Mouse (Mus musculus) forebrain, embryonic 12.5 days (tissue): ENCODE measurements around the gene Ppm1j. TPM values are rescaled to one million over a fixed set of nuclear protein-coding genes. Genes with fewer than 3 reads are reported as not detected.
"Not testable (repeated sequence)": the region's sequence is repeated elsewhere in the genome, so short reads cannot be mapped to it uniquely, and the experiment has no call there.

ENCODE experiments used
- ATAC-seq: fragments of 200-750 bp; cut with Nextera tagmentation; 2 replicates; pipeline ENCODE4 v1.8.0; 2017; ENCODE audit warnings: moderate TSS enrichment; ENCODE audit not compliant: low FRiP score
- H3K27ac ChIP-seq: fragments of 300-500 bp; sonication (generic); 2 replicates; pipeline ENCODE4 v1.5.1; 2016; ENCODE audit warnings: mild to moderate bottlenecking
- H3K27me3 ChIP-seq: fragments of 300-500 bp; sonication (generic); 2 replicates; pipeline ENCODE4 v1.6.1; 2016; ENCODE audit warnings: mild to moderate bottlenecking
- H3K36me3 ChIP-seq: fragments of 300-500 bp; sonication (generic); replicated peaks from 2 replicates; pipeline ENCODE4 v1.6.1; 2016; ENCODE audit warnings: mild to moderate bottlenecking
- H3K4me1 ChIP-seq: fragments of 300-500 bp; sonication (generic); 2 replicates; pipeline ENCODE4 v1.6.1; 2016
- H3K4me2 ChIP-seq: fragments of 300-500 bp; sonication (generic); 2 replicates; pipeline ENCODE4 v1.6.1; 2016; ENCODE audit warnings: mild to moderate bottlenecking, moderate library complexity
- H3K4me3 ChIP-seq: fragments of 300-500 bp; sonication (generic); replicated peaks from 2 replicates; pipeline ENCODE4 v1.5.1; 2016; ENCODE audit warnings: mild to moderate bottlenecking
- H3K9ac ChIP-seq: fragments of 300-500 bp; sonication (generic); 2 replicates; pipeline ENCODE4 v1.6.1; 2016; ENCODE audit warnings: mild to moderate bottlenecking
- H3K9me3 ChIP-seq: fragments of 300-500 bp; sonication (generic); 2 replicates; pipeline ENCODE4 v1.6.1; 2016
- WGBS: fragments of 180-500 bp; shearing (Covaris S2); methylation state at CpG from one replicate; pipeline ENCODE4 v1.1.7; 2016; 5-methylcytosine and 5-hydroxymethylcytosine counted together
- polyA plus RNA-seq: library from polyadenylated mRNA; unstranded; fragments of >200 nt; fragmentation: Nextera tagmentation; extraction: Ambion mirVana; gene quantifications from 2 replicates; pipeline ENCODE4 v1.2.1, GENCODE M21; 2016

Gene Ppm1j
- polyA plus RNA-seq, 1 experiment from 2014 or later: 1.0 TPM

DNA sequence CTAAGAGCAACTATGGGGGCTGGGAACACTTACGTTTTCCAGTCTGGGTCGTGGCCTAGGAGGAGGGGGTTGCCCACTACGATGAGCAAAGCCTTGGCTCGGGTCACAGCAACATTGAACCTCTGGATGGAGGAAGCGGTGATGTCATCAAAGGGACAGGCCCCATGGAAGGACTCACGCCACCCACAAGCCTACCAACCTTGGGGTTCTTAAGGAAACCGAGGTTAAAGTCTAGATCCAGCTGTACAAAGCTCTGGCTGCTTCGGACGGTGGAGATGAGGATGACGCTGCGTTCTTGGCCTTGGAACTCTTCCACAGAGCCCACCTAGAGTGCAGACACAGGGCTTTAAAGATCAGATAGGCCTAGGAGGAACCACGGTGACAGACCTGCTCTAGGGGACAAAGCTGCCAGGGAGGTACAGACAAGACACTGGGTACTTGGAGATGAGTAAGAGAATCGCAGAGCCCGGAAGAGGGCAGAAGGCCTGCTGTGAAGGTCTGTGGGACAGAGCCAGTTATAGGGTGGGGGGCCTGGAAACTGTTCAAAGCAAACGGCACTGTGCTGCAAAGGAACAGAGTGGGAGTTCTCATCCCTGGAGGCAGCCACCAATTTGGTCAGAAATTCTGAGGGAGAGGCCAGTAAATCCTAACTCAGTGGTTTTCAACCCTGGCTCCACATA, 14.9 kb downstream of the Ppm1j start:
- Histone ChIP-seq H3K4me2 (no peak overlapping the region), H3K27me3 (no peaks in the 10 kb centered on the region), H3K9me3 (no peaks in the 10 kb centered on the region), H3K9ac (no peak overlapping the region), H3K27ac (peak overlapping the region; percentile 50), H3K4me3 (no peak overlapping the region), H3K4me1 (peaks cover 40% of the 10 kb centered on the region), H3K36me3 (peaks cover 47% of the 10 kb centered on the region)
- WGBS: 78% methylated on average over 15 of the region's 15 CpGs
- ATAC-seq: no peak

DNA sequence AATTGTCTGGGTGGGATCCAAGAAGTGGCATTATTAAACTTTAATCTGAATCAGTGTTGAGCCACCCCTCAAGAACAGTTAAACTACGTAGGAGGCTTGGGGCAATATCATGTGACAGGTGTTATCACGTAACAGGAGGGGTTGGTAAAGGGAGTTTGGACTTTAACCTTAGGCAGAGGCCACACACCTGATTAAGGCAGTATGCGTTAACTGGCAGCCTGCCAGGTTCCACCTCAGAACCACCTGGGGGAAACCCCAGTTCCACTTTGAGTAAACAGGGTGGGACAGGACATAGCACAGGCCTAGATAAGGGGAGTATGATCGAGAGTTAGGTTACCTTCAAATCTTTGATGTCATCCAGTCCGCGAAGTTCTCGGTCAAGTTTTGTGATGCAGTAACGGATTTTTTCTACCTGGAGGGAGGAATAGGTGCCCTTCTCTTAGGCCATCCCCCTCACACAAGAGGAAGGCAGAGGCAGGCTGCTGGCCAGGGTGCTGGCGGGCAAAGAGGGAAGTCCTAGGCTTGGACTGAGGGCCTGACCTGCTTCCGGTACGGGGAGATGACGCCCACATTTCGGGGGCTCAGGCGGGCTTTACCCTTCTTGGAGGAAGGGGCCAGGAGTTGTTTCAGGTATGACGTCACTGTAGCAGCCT, 15.7 kb downstream of the Ppm1j start:
- peaks cover 35% of the 10 kb centered on the region for H3K4me1 ChIP-seq
- no peak overlapping the region for H3K4me3 ChIP-seq
- H3K36me3 ChIP-seq: peaks cover 54% of the 10 kb centered on the region
- WGBS: 83% methylated on average over 15 of the region's 15 CpGs
- no peak overlapping the region for H3K9ac ChIP-seq
- H3K27ac ChIP-seq: 0 out of 2 replicates have a peak overlapping the region, but pooled peaks have one; percentile 50
- H3K4me2 ChIP-seq: no peak overlapping the region
- H3K27me3 ChIP-seq: no peaks in the 10 kb centered on the region
- no peak for ATAC-seq
- no peaks in the 10 kb centered on the region for H3K9me3 ChIP-seq

DNA sequence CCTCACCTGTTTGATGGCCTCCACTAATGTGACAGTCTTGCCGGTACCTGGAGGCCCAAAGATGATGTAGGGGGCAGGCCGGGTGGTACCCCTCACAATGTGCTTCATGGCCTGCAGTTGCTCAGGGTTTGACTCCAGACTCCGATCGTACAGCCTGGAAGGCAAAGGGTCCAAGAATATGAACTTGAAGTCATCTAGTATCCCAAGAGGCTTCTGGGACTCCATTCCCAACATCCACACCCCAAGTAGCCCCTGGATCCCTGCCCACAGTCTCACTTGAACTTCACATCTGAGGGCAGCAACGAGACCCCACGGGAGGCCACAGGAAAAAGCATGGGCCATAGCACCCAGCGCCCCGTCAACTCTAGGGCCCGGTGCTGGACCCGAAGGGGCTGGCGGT, 19.8 kb downstream of the Ppm1j start:
- H3K4me2 ChIP-seq: no peak overlapping the region
- H3K4me1 ChIP-seq: peaks cover 9% of the 10 kb centered on the region
- no peaks in the 10 kb centered on the region for H3K27me3 ChIP-seq
- no peaks in the 10 kb centered on the region for H3K9me3 ChIP-seq
- no peak overlapping the region for H3K9ac ChIP-seq
- 95% methylated on average over 11 of the region's 11 CpGs for WGBS
- ATAC-seq: no peak
- H3K36me3 ChIP-seq: peaks cover 51% of the 10 kb centered on the region
- H3K27ac ChIP-seq: no peak overlapping the region
- H3K4me3 ChIP-seq: no peak overlapping the region

DNA sequence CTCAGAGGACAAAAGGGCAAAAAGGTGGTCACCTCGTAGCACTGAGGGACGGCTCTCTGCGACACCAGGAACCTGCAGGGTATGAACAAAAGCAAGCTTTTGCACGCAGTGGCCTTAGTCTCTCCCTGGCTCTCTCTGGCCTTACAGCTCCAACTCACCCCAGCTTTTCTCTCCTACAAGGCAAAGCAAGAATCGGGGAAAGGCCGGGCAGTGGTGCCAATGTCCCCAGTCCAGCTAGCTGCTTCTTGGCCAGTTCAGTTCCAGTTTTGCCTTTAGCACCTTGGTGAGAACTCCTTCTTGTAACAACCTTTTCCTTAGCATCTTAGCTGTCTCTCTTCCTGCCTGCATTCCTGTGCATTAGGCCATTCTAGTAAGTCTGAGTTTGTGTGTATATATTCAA, 20.6 kb downstream of the Ppm1j start:
- 87% methylated on average over 6 of the region's 6 CpGs for WGBS
- H3K36me3 ChIP-seq: peaks cover 44% of the 10 kb centered on the region
- no peak overlapping the region for H3K27ac ChIP-seq
- no peak for ATAC-seq
- no peak overlapping the region for H3K4me3 ChIP-seq
- H3K9me3 ChIP-seq: no peaks in the 10 kb centered on the region
- no peaks in the 10 kb centered on the region for H3K27me3 ChIP-seq
- no peak overlapping the region for H3K4me2 ChIP-seq
- 0 out of 2 replicates have a peak, but pooled peaks cover under 1% of the 10 kb centered on the region for H3K4me1 ChIP-seq
- no peak overlapping the region for H3K9ac ChIP-seq

DNA sequence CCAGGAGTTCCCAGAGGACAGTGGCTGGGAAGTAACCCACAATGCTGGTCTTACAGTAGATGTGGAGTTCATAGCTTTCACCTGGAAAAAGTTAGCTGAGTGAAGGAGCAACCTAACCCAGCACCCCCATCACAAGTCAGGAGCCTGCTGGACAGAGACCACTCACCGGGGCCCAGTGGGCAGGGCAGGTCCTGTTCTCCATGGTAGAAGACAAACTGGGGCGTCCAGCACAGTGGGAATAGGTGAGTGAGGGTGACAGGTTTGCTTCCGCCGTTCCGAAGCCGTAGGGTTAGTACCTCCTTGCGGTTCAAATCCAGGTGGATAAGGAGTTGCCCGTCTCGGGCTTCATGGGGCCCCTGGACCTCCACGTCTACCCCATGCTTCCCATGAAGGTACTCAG, 23.5 kb downstream of the Ppm1j start:
- WGBS: 94% methylated on average over 10 of the region's 10 CpGs
- Histone ChIP-seq H3K4me3 (no peak overlapping the region), H3K9me3 (no peaks in the 10 kb centered on the region), H3K4me2 (no peak overlapping the region), H3K36me3 (peaks cover 27% of the 10 kb centered on the region), H3K27ac (no peak overlapping the region), H3K9ac (no peak overlapping the region), H3K27me3 (no peaks in the 10 kb centered on the region), H3K4me1 (no peaks in the 10 kb centered on the region)
- no peak for ATAC-seq

DNA sequence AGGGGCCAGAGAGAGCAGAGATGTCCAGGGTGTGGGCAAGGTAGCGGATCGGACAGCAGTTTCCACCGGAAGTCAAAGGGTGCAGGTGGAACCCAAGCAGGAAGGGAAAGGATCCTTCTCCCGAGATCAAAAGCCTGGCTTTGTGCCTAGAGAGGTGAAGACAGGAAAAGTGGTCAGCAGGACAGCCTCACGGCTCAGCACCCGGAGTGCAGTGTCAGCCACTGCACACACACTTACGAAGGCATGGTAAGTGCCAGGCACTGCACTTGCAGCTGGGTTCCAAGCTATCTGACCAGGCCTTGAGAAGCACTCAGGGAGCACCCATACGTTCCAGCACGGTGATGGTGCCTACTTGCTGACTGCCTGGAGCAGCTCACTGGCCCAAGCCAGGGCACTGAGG, 24.7 kb downstream of the Ppm1j start:
- Histone ChIP-seq H3K4me2 (no peak overlapping the region), H3K36me3 (peaks cover 16% of the 10 kb centered on the region; the same call in 1 of the 2 replicates), H3K27ac (no peak overlapping the region), H3K27me3 (no peaks in the 10 kb centered on the region), H3K4me1 (no peaks in the 10 kb centered on the region), H3K9me3 (no peaks in the 10 kb centered on the region), H3K4me3 (no peak overlapping the region), H3K9ac (no peak overlapping the region)
- no peak for ATAC-seq
- WGBS: 85% methylated on average over 9 of the region's 9 CpGs

DNA sequence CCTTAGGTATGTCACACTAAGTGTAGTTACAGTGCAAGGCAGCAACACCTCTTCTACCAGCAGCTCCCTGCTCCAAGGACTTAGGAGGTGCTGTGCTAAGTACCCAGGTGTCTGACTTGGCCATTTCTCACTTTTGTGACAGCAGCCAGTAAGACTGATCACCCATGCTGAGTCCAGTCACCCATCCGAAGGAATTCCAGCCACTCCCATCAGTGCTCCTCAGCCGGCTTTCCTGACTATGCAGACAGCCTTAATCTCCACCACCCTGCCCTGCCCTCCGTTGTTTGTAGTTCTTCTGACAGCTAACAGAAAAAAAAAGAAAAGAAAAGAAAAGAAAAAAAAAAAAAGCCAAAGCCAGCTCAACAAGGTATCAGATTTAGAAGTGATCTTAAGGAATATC, 30.9 kb downstream of the Ppm1j start:
- no peak overlapping the region for H3K4me2 ChIP-seq
- 15% methylated on average over 3 of the region's 3 CpGs for WGBS
- no peaks in the 10 kb centered on the region for H3K9me3 ChIP-seq
- H3K27ac ChIP-seq: no peak overlapping the region
- peaks cover 2% of the 10 kb centered on the region; the same call in 1 of the 2 replicates for H3K4me1 ChIP-seq
- no peak for ATAC-seq
- H3K4me3 ChIP-seq: no peak overlapping the region
- H3K36me3 ChIP-seq: no peaks in the 10 kb centered on the region
- no peaks in the 10 kb centered on the region for H3K27me3 ChIP-seq
- H3K9ac ChIP-seq: no peak overlapping the region

DNA sequence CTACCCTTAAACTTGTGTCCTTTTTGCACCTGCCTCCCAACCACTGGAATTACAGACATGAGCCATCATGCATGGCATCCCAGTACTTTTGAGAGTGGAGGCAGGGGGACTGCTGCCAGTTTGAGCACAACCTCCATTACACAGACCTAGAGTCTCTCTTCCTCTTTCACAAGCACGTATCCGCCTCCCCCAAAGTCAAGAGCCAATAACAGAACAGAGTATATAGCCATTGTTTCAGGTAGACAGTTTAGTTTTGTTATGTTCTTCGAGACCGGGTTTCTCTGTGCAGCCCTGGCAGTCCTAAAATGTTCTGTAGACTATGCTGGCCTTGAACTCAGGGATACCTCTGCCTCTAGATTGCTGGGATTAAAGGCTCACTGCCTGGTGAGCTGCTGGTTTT, 31.4 kb downstream of the Ppm1j start:
- H3K36me3 ChIP-seq: no peaks in the 10 kb centered on the region
- H3K27ac ChIP-seq: no peak overlapping the region
- H3K9me3 ChIP-seq: no peaks in the 10 kb centered on the region
- H3K4me3 ChIP-seq: no peak overlapping the region
- ATAC-seq: no peak
- no peaks in the 10 kb centered on the region for H3K27me3 ChIP-seq
- H3K4me2 ChIP-seq: no peak overlapping the region
- H3K9ac ChIP-seq: no peak overlapping the region
- peaks cover 7% of the 10 kb centered on the region for H3K4me1 ChIP-seq
- 83% methylated on average over 4 of the region's 4 CpGs for WGBS

DNA sequence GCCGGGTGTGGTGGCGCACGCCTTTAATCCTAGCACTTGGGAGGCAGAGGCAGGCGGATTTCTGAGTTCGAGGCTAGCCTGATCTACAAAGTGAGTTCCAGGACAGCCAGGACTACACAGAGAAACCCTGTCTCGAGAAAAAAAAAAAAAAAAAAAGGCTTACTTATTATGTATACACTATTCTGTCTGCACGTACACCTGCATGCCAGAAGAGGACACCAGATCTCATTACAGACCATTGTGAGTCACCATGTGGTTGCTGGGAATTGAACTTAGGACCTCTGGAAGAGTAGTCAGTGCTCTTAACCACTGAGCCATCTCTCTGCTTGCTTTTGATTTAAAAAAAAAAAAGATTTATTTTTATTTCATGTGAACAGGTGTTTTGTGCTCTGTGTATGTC, 32.4 kb downstream of the Ppm1j start:
- H3K4me1 ChIP-seq: peaks cover 13% of the 10 kb centered on the region

DNA sequence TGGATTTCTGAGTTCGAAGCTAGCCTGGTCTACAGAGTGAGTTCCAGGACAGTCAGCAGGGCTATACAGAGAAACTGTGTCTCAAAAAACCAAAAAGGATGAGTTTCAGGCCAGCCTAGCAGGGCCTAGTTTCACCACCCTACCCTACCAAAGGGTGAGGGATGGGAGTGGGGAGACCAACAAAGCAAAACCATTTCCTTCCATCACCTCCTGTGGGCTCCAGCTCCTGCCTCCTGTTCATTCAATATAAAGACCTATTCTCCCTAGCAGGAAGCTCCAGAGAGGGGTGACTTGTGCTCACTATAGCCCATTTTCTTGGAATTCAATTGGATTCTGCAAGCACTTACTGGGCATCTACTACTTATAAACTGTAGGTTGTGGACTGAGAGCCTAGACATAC, 33.9 kb downstream of the Ppm1j start:
- Histone ChIP-seq H3K9ac (no peak overlapping the region), H3K27ac (no peak overlapping the region), H3K27me3 (no peaks in the 10 kb centered on the region), H3K4me2 (no peak overlapping the region), H3K36me3 (no peaks in the 10 kb centered on the region), H3K4me3 (no peak overlapping the region), H3K4me1 (peaks cover 23% of the 10 kb centered on the region), H3K9me3 (no peaks in the 10 kb centered on the region)
- no peak for ATAC-seq
- 97% methylated on average over 1 of the region's 1 CpGs for WGBS

More for the DNA sequence above, 32.4 kb downstream of the Ppm1j start:
- not testable (repeated sequence) for H3K9me3 ChIP-seq, H3K27me3 ChIP-seq, ATAC-seq, H3K27ac ChIP-seq, H3K4me2 ChIP-seq, H3K4me3 ChIP-seq, H3K9ac ChIP-seq, H3K36me3 ChIP-seq
- WGBS: 94% methylated on average over 7 of the region's 7 CpGs

DNA sequence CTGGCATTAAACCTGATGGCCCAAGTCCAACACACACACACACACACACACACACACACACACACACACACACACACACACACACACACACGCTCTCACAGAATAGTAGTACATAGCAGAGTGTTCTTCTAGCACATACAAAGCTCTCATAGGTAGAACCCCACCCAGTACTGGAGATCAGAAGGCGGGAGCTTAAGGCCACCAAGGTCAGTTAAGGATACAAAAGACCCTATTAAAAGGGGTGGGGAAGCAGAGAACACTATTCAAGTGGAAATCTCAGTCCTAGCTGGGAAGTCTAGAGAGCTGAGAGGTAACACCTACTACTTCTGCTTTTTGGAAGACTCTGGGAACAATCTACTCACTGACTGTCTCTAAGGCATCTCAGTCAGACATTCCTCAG, 34.5 kb downstream of the Ppm1j start:
- 76% methylated on average over 2 of the region's 2 CpGs for WGBS
- peaks cover 23% of the 10 kb centered on the region for H3K4me1 ChIP-seq
- H3K36me3 ChIP-seq: no peaks in the 10 kb centered on the region
- no peak overlapping the region for H3K27ac ChIP-seq
- no peak overlapping the region for H3K4me2 ChIP-seq
- no peak overlapping the region for H3K9ac ChIP-seq
- no peak for ATAC-seq
- H3K9me3 ChIP-seq: no peaks in the 10 kb centered on the region
- H3K4me3 ChIP-seq: no peak overlapping the region
- no peaks in the 10 kb centered on the region for H3K27me3 ChIP-seq

DNA sequence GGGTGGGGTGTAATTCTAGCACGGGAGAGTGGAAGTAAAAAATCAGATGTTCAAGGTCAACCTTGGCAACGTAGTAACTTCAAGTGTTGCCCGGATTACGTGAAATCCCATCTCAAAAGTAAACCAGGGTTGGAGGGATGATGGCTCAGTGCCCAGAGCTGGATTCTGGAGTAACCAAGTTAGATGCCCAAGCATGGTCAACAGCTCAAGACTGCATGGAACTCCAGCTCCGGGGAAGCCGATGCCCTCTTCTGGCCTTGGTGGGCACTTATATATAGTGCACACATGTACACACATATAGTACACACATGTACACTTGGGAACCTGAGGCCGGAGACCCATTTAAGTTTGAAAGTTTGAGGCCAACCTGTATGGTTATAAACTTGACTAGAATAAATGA, 35.3 kb downstream of the Ppm1j start:
- H3K4me1 ChIP-seq: peaks cover 23% of the 10 kb centered on the region
- no peaks in the 10 kb centered on the region for H3K27me3 ChIP-seq
- no peak for ATAC-seq
- no peak overlapping the region for H3K4me3 ChIP-seq
- H3K9ac ChIP-seq: no peak overlapping the region
- peaks cover 5% of the 10 kb centered on the region; the same call in 1 of the 2 replicates for H3K36me3 ChIP-seq
- no peaks in the 10 kb centered on the region for H3K9me3 ChIP-seq
- H3K27ac ChIP-seq: no peak overlapping the region
- H3K4me2 ChIP-seq: no peak overlapping the region
- WGBS: 96% methylated on average over 7 of the region's 7 CpGs

DNA sequence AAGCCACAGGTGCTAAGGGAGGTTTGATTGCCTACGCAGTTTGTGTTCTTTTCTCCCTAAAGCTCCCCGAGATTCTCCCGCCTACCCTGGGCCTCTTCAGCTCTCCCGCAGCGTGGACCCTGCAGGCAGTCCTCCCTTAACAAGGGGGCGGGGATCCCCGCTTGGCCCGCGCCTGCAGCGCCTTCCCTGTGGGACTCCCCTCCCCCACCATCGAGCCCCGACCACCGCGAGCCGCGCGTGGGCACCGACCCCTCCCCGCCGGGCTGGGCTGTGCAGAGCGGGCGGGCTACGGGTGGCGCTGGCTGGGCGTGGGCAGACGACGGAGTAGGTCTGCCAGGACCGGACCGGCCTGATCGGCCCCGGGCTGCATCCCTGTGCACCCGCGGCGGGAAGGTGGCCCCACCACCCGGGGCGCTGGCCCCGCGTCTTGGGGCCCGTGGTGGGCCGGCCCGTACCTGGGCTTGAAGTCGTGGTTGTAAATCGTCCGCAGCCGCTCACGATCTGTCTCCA, 36.7 kb downstream of the Ppm1j start:
- no peaks in the 10 kb centered on the region for H3K9me3 ChIP-seq
- under 1% methylated on average over 43 of the region's 46 CpGs for WGBS
- peaks cover 15% of the 10 kb centered on the region for H3K36me3 ChIP-seq
- H3K4me3 ChIP-seq: peak overlapping the region; percentile 80
- H3K4me2 ChIP-seq: peak overlapping the region; percentile 98
- H3K27me3 ChIP-seq: no peaks in the 10 kb centered on the region
- peak; percentile 83 for ATAC-seq
- peak overlapping the region; percentile 83 for H3K9ac ChIP-seq
- H3K4me1 ChIP-seq: peaks cover 23% of the 10 kb centered on the region
- H3K27ac ChIP-seq: peak overlapping the region; percentile 71
